Mouse (Mus musculus) lung, adult 2 months (tissue): ENCODE measurements at regions not wholly inside any gene's neighbourhood (a gene's known extent, or its start where the extent isn't known, plus 50 kb on each side); places are given as distances from the start of the nearest gene placed in this dataset.

Source experiments
- CTCF ChIP-seq: fragments of 200-500 bp; IDR thresholded peaks from 2 replicates; pipeline ENCODE4 v1.5.1; 2011; ENCODE audit warnings: mild to moderate bottlenecking, low read length, control low read depth; ENCODE audit not compliant: insufficient read depth
- POLR2A ChIP-seq: fragments of 200-500 bp; IDR thresholded peaks from 2 replicates; pipeline ENCODE4 v1.6.1; 2011; ENCODE audit warnings: low read depth, mild to moderate bottlenecking, control low read depth, low read length, borderline replicate concordance; ENCODE audit errors: extremely low read depth

DNA sequence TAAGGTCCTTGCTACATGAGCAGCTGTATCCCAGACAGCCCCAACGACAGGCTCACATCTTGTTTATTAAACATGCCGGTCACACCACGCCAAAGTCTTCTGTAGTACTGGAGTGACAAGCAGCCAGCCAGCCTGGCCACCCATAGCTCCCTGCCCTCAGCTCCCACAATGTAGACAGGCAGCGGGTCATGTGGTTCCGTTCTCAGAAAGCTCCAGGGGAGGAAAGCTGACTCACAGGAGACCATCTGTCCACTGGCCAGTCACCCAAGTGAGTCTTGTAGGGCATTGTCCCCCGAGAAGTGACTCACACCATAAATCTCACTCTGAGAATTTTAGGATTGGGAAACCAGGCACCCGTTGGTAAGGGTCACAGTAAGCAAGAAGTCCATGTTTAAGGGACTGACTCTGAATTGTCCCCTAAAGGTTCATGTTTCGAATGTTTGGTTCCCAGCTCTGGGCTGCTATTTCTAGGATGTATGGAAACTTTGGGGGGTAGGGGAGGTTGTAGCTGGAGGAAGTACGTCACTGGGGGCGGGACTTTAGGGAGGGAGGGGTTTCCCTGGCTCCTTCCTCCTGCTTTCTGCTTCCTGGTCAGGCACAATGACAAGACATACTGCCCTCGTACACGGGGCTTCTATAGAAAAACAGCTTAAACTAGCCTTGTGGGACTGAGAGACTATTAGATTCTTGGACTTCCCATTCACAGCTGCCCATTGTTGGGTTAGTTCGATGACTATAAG, 203.0 kb upstream of the Tbx3 start:
- TF ChIP-seq CTCF = no peak
- TF ChIP-seq POLR2A = no peak
